Mouse (Mus musculus): ENCODE results near the gene Gabrr2.

The Gabrr2 gene

DNA sequence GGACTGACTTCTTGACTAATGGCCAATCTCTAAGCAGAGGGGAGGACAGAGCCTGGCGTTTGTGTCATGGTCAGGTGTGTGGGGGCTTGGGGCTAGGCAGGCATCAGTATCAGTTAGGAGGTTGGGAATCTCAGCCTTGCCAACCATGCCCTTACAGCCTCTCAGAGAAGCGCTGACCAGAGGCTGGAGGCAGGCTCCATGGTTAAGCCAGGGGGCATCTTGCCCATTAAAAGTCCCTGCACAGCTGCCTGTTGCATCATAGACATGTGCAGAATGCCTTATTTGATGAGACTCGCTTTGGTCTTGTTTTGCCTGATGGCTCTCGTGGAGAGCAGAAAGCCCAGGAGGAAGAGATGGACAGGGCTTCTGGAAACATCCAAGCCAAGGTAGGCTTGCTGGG lies at the start of gene Gabrr2:
TSS of gene Gabrr2 (plus strand) at position 19 of the 400 bp plus-strand sequence.
- no peak for DNase-seq (ENCODE audit: low read depth)

DNA sequence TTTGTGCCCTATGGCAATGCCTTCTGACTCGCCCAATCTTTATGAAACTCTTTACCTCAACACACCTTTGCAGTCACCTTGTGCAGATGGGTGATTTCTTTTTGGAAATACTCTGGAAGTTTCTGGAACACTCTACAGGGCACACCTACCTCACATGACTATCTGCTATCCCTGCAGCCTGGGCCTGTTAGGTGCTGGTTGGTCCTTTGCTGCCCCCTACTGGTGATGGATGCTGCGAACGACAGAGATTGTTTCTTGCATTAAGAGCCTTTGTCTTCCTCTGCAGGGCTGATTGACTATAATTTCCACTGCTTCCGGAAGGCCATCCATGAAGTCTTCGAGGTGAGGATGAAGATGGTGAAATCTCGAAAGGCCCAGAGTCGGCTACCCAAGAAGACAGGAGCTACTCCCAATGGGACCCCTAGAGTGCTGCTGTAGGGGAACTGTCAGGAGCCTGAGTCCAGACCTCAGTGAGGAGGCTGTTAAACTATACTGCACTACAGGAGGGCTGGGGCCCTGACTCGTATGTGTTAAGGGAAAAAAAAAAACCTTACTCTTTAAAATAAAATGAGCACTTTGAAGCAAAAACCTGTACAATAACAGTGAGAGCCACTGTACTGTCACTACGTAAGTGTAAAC lies 44.3 kb upstream of the Gabrr2 start:
- peak; percentile 80 for DNase-seq (ENCODE audit: low read depth)

- DNase-seq (ENCODE audit: low read depth), result no peak
Observed at GRCm38 (mm10) chr4:33024420-33024819, 38.4 kb upstream of the Gabrr2 start.

- no peak for DNase-seq (ENCODE audit: low read depth)
Observed at GRCm38 (mm10) chr4:33029104-33029503, 33.7 kb upstream of the Gabrr2 start.

GRCm38 (mm10) chr4:33030264-33031194 lies 32.3 kb upstream of the Gabrr2 start:
- peak; percentile 38 for DNase-seq (ENCODE audit: low read depth)

DNA sequence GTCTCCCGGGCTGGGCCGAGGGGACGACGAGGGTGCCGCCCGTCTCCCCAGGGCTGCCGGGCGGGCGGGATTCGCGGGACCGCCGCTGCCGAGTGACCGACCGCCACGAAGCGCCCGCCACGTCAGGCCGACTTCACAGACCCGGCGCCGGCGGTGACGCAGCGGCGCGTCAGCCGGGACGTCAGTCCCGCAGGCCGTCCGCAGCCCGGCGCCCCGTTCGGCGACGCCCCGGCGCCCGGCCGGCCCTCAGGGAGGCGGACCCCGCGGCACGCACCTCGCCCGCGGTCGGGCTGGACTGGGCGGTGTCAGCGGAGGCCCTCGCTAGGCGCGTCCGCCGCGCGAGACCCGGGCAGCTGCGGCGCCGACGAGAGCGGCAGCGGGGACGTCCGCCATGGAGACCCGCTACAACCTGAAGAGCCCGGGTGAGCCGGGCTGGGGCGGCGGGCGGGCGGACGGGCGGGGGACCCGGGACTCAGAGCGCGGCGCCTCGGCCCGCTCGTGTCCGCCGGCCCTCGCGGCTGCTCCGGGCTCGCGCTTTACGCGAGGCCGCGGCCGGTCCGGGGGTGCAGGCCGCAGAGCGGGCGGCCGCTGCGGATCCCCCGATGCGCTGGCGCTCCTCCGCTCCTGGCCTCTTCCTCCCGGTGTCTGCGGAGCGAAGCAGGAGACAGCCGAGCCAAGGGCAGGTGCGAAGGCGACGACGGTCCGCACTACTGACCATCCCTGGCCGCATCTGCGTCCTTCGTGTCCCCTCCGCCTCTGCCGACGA lies 31.4 kb upstream of the Gabrr2 start, which contains the start of gene Ube2j1:
TSS of gene Ube2j1 (plus strand) at position 222 of the 766 bp plus-strand sequence.
- DNase-seq (ENCODE audit: low read depth), result peak; percentile 63

DNA sequence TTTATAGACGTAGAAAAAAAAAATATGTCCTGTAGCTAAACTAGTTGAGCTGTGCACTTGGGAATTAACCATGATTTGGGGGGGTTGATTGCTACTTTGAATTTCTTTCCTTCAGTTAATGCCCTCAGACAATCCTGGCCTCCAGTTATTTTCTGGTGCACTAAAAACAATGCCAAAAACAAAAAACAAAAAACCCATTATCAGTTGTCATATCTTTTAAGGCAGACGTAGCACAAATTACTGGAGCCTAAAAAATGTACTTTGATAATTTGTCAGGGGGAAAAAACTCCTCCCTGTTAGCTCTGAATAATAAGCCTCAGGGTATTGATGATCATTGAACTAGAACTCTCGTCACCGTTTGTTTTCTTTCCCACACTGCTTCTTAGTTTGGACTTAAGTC lies 30.8 kb upstream of the Gabrr2 start:
- DNase-seq (ENCODE audit: low read depth), result peak; percentile 15

- DNase-seq (ENCODE audit: low read depth), result no peak
Observed at GRCm38 (mm10) chr4:33033515-33033914, 29.3 kb upstream of the Gabrr2 start.

- DNase-seq (ENCODE audit: low read depth), result no peak
Observed at GRCm38 (mm10) chr4:33039826-33040225, 23.0 kb upstream of the Gabrr2 start.

DNA sequence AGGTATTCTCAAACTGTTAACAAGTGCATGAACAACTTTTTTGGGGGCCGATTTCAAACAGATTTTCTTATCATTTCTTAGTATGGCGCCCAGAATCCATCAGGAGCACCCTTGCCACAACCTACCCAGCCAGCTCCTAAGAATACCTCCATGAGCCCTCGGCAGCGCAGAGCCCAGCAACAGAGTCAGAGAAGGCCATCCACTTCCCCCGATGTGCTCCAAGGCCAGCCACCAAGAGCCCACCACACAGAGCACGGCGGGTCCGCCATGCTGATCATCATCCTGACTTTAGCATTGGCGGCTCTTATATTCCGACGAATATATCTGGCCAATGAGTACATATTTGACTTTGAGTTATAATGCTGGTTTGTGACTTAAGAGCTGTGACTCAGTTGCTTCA lies 13.2 kb upstream of the Gabrr2 start:
- DNase-seq (ENCODE audit: low read depth), result no peak

- no peak for DNase-seq (ENCODE audit: low read depth)
Observed at GRCm38 (mm10) chr4:33052055-33052454, 10.7 kb upstream of the Gabrr2 start.

DNA sequence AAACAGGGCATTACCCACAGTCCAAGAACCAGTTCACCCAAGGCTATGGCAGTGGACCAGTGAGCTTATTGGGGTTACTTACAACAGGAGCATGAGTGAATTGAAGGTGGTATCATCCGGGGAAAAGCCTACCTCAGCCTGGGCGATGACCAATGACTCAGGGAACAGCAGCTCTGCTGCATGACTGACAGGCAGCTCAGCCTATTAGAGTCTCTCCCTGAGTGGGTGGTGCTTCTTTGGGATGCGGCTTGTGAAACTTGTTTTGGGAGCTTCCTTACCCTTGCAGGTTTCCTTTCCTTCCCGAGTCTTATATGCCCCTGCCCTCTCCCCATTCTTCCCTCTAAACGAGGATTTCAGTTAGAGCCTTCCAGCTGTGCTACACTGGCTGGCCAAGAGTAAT lies 10.1 kb upstream of the Gabrr2 start:
- DNase-seq (ENCODE audit: low read depth), result no peak

DNA sequence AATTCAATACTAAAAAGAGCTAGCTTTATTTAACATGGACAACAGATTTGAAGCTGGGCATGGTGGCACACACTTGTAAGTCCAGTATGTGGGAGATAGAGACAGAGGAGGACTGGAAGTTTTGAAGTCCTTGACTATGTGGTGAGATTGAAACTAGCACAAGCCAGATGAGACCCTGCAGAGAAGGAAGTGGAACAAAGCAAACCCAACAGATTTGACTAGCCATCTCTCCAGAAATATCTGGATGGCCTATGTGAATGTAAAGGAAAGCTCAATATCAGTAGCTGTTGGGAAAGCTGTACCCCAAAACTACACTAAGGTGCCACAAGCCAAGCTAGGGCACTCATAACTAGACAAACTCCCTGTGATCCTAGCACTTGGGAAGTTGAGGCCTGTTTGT lies 8.4 kb upstream of the Gabrr2 start:
- no peak for DNase-seq (ENCODE audit: low read depth)

DNA sequence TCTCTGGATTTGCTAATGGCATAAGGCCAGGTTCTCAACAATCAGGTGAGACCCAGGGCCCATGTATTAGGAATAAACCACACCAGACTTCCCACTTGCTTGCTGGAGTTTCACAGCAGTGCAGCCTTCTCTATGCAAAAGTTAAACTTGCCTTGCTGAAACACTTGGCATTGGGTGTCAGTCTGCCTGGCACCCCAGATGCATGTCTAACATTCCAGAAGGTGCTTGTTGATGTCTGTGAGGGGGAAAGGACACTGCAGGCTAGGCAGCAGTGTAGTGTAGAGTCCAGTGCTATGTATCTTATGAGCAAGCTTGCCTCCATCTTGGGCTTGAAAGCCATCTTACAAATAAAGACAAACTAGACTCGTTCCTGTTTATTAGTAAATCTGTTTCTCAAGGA lies 6.5 kb upstream of the Gabrr2 start:
- DNase-seq (ENCODE audit: low read depth), result no peak

- DNase-seq (ENCODE audit: low read depth), result no peak
Observed at GRCm38 (mm10) chr4:33057890-33058687, 4.7 kb upstream of the Gabrr2 start.

DNA sequence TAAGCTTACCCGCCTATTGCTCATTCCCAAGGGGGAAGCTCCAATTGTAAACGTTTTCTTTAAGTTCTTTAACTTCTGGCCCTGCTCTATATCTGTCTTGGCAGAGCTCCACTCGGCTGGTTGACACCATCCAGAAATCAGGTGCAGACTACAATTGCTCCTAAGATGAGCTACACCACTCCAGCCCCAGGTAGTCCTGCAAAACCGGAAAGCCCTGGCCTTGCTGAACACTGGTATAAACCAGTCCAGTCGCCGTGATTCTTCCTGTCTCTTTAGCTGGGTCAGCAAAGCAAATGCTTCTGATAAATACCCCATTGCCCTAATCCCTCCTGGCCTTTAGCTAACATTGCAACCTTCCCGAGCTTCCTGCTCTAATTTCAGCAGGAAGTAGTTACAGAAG lies 1.6 kb upstream of the Gabrr2 start:
- DNase-seq (ENCODE audit: low read depth), result no peak

DNA sequence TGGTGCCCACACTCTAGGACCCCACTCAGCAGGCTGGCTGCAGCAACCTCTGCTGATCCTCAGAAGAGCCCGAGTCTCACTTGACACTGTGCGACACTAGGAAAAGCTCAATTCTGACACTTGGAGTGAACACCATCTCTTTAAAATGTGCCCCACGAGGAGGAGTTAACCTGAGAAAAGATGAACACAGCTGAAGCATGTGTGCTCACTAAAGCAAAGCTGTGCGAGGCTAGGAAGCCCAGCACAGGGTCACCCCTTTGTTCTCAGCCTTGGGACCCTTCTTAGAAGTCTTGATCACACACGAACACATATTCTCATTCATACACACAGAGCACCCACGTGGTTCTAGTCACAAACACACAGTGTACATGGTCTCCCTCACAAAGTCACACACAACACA lies 2.2 kb downstream of the Gabrr2 start:
- DNase-seq (ENCODE audit: low read depth), result no peak

GRCm38 (mm10) chr4:33066223-33066960 lies 3.6 kb downstream of the Gabrr2 start:
- DNase-seq (ENCODE audit: low read depth), result no peak

- DNase-seq (ENCODE audit: low read depth), result no peak
Observed at GRCm38 (mm10) chr4:33067331-33067730, 4.5 kb downstream of the Gabrr2 start.

- no peak for DNase-seq (ENCODE audit: low read depth)
Observed at GRCm38 (mm10) chr4:33067826-33068225, 5.0 kb downstream of the Gabrr2 start.

- no peak for DNase-seq (ENCODE audit: low read depth)
Observed at GRCm38 (mm10) chr4:33068894-33069293, 6.1 kb downstream of the Gabrr2 start.
